Mouse (Mus musculus) heart, postnatal 0 days (tissue): Measurements from ENCODE around the gene Midn.

Experiments used
- CTCF ChIP-seq: IDR thresholded peaks from 2 replicates; pipeline ENCODE4 v1.5.1; 2016; ENCODE audit warnings: antibody characterized with exemption, control low read depth, low read depth
- EP300 ChIP-seq: IDR thresholded peaks from 2 replicates; pipeline ENCODE4 v1.6.1; 2016; ENCODE audit warnings: antibody characterized with exemption, low read depth

GRCm38 (mm10) chr10:80116563-80116926 lies 31.5 kb upstream of the Midn start:
- TF ChIP-seq CTCF (no peak), EP300 (no peak)
